8 mouse cellular contexts compared by ENCODE assay signal in the genomic region with DNA sequence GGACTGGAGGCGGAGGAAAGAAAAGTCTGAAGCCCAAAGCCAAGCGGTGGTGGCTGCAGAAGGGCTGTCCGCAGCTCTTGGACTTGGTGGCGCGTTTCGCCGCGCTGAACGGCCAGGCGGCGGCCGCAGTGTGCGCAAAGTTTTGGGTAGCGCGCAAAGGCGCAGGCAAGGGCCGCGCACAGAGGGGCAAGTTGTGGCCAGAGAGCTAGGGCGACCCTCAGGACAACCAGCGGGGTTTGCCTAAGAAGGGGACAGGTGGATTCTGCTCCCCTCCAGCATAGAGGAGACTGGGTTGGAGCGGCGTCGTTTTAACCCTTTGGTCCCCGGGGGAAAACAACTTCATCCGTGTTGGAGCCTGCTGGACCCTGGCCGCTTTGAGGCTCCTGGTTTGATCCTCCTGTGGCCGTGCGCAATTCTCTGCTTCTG. TPM values are rescaled to one million over a fixed set of nuclear protein-coding genes. Genes with fewer than 3 reads are reported as not detected.
DNase-seq lines count a peak whose midpoint lies in the region; ATAC-seq and TF ChIP-seq lines count a peak whose summit lies in the region.

No protein-coding gene starts in this region.

- TF ChIP-seq CTCF in kidney, postnatal 0 days (IDR thresholded peaks at IDR 0.05; ENCODE audit: low read depth), result no peak

- H3K36me3 ChIP-seq in kidney, postnatal 0 days (ENCODE audit: insufficient read depth, low read length), result no peaks in the 10 kb centered on the region
- H3K36me3 ChIP-seq in forebrain, embryonic 15.5 days, result no peaks in the 10 kb centered on the region
- no peaks in the 10 kb centered on the region for H3K36me3 ChIP-seq in neural tube, embryonic 15.5 days

- H3K27me3 ChIP-seq in kidney, postnatal 0 days (ENCODE audit: insufficient read depth, low read length), result peaks cover 25% of the 10 kb centered on the region
- peaks cover 44% of the 10 kb centered on the region for H3K27me3 ChIP-seq in forebrain, embryonic 15.5 days
- peaks cover 47% of the 10 kb centered on the region for H3K27me3 ChIP-seq in neural tube, embryonic 15.5 days (replicated peaks)

- ATAC-seq in kidney, postnatal 0 days (replicated peaks; ENCODE audit: low FRiP score, low read depth), result 0 out of 2 replicates have a peak, but pooled peaks have one; percentile 13
- peak; percentile 38 for ATAC-seq in forebrain, embryonic 15.5 days (replicated peaks)
- peak; percentile 43; the same call in 1 of the 2 replicates for ATAC-seq in neural tube, embryonic 15.5 days (ENCODE audit: low FRiP score)

- no peaks in the 10 kb centered on the region for H3K9me3 ChIP-seq in kidney, postnatal 0 days (replicated peaks; ENCODE audit: low read length)
- H3K9me3 ChIP-seq in forebrain, embryonic 15.5 days, result no peaks in the 10 kb centered on the region
- no peaks in the 10 kb centered on the region for H3K9me3 ChIP-seq in neural tube, embryonic 15.5 days (replicated peaks)

- no peak overlapping the region for H3K27ac ChIP-seq in kidney, postnatal 0 days
- H3K27ac ChIP-seq in forebrain, embryonic 15.5 days (replicated peaks), result peak overlapping the region; percentile 74; the same call in 1 of the 2 replicates
- peak overlapping the region; percentile 80 for H3K27ac ChIP-seq in neural tube, embryonic 15.5 days (replicated peaks)

- peak; percentile 16 for DNase-seq in kidney, postnatal 0 days (ENCODE audit: low spot score)
- DNase-seq in kidney, adult 18-20 months, result no peak
- DNase-seq in adrenal gland, postnatal 25 days, result peak; percentile 39
- DNase-seq in left cerebral cortex, adult 8-10 months (ENCODE audit: low spot score in 2 of 2), result peak; percentile 22 to 40
- no peak for DNase-seq in MN1 (ENCODE audit: low spot score)
- no peak for DNase-seq in T-cell, adult 2 months (ENCODE audit: low spot score)

- H3K9ac ChIP-seq in kidney, postnatal 0 days (ENCODE audit: low read depth, low read length), result no peak overlapping the region
- H3K9ac ChIP-seq in forebrain, embryonic 15.5 days (replicated peaks), result peak overlapping the region; percentile 58
- H3K9ac ChIP-seq in neural tube, embryonic 15.5 days (replicated peaks), result peak overlapping the region; percentile 53

- H3K4me1 ChIP-seq in kidney, postnatal 0 days (replicated peaks; ENCODE audit: insufficient read depth, low read length), result no peaks in the 10 kb centered on the region; the same call in 1 of the 2 replicates
- H3K4me1 ChIP-seq in forebrain, embryonic 15.5 days, result peaks cover 32% of the 10 kb centered on the region
- peaks cover 19% of the 10 kb centered on the region for H3K4me1 ChIP-seq in neural tube, embryonic 15.5 days

- peak overlapping the region; percentile 50 for H3K4me2 ChIP-seq in kidney, postnatal 0 days (ENCODE audit: low read length)
- peak overlapping the region; percentile 64 for H3K4me2 ChIP-seq in forebrain, embryonic 15.5 days (replicated peaks)
- peak overlapping the region; percentile 77 for H3K4me2 ChIP-seq in neural tube, embryonic 15.5 days

- 1% methylated on average over 28 of the region's 28 CpGs for WGBS in kidney, postnatal 0 days
- 1% methylated on average over 27 of the region's 28 CpGs for WGBS in forebrain, embryonic 15.5 days
- under 1% methylated on average over 28 of the region's 28 CpGs for WGBS in neural tube, embryonic 15.5 days

- H3K4me3 ChIP-seq in kidney, postnatal 0 days (replicated peaks; ENCODE audit: low read depth, low read length), result peak overlapping the region; percentile 21
- peak overlapping the region; percentile 55 for H3K4me3 ChIP-seq in forebrain, embryonic 15.5 days
- peak overlapping the region; percentile 53 for H3K4me3 ChIP-seq in neural tube, embryonic 15.5 days (replicated peaks)

RNA-seq across cellular contexts. Expression of a gene that starts 0.8 kb away (rescaled TPM):
- 22.8 and 23.7 TPM in 2 replicates for polyA plus RNA-seq in kidney, postnatal 0 days (2015; fragmentation: Nextera tagmentation; extraction: Ambion mirVana)
- total RNA-seq in adrenal gland, postnatal 25 days (2021), result 1.0 and 1.7 TPM in 2 replicates
- polyA plus RNA-seq in forebrain, embryonic 15.5 days (2015; fragmentation: Nextera tagmentation; extraction: Ambion mirVana), result 152 and 174 TPM in 2 replicates
- total RNA-seq in left cerebral cortex, adult 8-10 months (2022), result 100 to 1,000 TPM in 3 of 4 experiments, 10 to 100 TPM in 1; 98.4 to 114 (median 107) TPM
- 50.3 and 57.9 TPM in 2 replicates for polyA plus RNA-seq in neural tube, embryonic 15.5 days (2015; fragmentation: Nextera tagmentation; extraction: Ambion mirVana)

Comparison
In these comparisons a context has a peak if more than half of its experiments do, and no peak if none do; other contexts are left out.
1. DNase-seq: peak in kidney, postnatal 0 days (single experiment), adrenal gland, postnatal 25 days (single experiment) and left cerebral cortex, adult 8-10 months (2 of 2); none in kidney, adult 18-20 months (single experiment), MN1 (single experiment) and T-cell, adult 2 months (single experiment).
2. Peak in every context shown above with its lines, with median percentiles within 50 percentile points of each other: ATAC-seq, H3K4me2 ChIP-seq and H3K4me3 ChIP-seq.